Mouse (Mus musculus) urinary bladder, postnatal 36 days (tissue): ENCODE measurements around the gene Hebp1.

Source experiments
- DNase-seq, 2 experiments: peaks; one replicate each; pipeline ENCODE4 v3.0.0; 2022; ENCODE audit warnings: low spot score in 2 of 2, mixed read lengths in 1 of 2

Hebp1 gene

DNA sequence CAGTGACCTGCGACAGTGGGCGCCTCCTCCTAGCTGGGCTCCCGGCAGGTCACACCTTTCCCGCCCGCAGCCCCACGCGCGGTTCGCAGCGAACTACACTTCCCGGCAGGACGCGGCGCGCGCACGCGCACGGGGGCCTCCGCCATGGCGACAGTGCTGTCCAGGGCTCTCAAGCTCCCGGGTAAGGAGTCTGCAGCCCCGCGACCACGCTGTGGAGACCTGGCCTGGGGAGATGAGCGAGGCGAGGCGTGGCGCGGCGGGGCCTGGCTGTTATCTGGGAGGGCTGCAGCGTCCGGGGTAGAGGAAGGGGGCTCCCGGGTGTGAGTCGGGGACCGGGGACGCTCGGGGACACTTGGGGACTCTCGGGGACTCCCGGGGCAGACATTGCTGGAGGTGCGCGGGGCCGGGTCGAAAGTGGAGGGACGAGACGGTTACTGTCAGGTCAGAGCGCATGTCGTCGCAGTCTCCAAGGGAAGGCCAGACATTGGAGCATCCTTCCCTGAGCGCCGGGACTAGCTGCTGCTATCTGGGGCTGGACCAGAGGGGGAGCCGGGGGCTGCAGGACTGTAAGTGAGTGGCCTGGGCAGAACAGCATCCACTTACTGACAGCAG, at the start of gene Hebp1, which contains the start of gene Fam234b:
TSS of gene Hebp1 (minus strand) at position 102 of the 612 bp plus-strand sequence.
TSS of gene Fam234b (plus strand) at position 57 of the 612 bp plus-strand sequence.
- peak; percentile 67 to 72 for DNase-seq

DNA sequence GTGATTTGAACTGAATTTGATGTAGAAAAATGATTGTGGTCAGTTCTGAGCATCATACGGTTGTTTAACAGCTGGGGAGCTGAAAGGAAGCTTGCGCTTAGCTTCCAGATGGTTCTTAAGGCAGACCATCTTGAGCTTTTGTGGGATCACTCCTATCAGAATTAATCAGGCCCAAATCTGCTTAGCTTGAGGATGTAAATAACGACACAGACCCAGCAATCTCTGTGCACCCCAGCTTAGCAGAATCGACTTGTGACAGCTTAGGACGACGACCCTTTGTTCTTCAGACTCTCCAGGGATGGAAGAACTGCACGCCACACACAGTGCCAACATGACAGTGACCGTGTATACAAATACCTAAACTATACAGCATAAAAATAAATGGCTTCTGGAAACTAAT, 47.8 kb upstream of the Hebp1 start:
- DNase-seq = no peak

DNA sequence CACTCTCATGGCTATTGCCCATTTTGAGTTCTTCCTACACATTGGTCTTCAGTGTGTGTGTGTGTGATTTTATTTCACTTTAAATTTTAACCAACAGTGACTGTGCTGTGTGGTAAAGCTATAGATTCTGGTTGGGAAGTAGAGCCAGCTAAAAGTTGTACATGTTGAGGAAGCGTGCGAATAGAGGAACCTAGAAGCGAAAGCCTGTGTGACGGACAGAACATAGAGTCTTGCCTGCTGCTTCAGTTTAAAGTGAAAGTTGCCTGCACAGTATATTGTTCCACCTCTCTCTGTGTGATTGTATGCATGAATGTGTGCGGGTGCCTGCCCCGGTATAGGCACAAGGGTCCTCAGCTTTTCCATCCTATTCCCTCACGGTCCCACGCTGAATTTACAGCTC, 42.5 kb upstream of the Hebp1 start:
- no peak for DNase-seq

DNA sequence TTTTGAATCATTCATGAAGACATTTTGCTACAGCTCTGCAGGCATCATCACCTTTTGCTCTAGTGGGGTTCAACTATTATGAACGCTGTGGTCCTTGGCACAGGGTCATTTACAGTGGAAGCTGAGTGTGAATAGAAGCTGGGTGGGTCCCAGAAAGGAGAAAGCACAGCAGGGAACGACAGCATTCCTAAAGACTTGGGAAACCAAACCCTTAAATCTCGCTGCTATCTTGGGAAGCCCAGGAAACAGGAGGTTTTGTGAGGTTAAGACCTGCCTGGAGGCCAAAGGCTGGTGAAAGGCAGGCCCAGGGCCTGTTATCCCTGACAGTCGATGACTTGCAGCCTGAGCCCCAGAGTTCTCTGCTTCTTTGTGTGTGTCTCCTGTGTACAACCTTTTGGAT, 40.4 kb upstream of the Hebp1 start:
- DNase-seq = no peak

DNA sequence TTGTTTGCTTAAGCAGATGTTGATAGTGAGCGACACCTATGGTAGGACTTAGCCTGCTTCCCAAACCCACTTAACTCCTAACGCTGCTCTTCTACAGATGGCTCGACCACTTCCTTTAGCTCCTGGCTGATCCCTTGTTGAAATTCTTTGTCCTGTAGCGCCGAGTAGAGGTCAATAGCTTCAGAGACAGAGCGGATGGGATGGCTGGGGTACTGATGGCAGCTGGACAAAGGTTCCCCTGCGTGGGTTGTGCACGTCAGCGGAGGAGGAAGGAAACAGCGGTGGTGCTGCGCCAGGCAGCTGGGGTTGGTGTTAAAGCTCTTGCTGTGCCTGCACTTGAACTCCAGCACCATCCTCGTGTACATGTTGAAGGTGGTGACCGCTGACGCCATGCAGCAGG, 39.5 kb upstream of the Hebp1 start:
- DNase-seq = no peak

DNA sequence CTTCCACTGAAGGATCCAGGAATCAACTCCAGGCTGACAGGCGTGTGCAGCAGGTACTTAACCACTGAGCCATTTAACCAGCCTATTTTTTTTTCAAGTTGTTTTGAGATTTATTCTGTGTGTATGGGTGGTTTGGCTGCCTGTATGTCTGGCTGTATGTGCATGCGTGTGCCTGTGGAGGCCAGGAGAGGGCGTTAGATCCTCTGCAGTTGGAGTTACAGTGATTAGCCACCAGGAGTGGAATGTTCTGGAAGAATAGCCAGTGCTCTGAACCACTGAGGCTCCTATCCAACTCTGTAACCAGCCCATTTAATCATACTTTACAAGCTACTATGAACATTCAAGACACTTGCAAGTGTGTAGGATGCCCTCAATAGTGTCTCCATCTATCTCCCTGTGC, 38.8 kb upstream of the Hebp1 start:
- no peak for DNase-seq

DNA sequence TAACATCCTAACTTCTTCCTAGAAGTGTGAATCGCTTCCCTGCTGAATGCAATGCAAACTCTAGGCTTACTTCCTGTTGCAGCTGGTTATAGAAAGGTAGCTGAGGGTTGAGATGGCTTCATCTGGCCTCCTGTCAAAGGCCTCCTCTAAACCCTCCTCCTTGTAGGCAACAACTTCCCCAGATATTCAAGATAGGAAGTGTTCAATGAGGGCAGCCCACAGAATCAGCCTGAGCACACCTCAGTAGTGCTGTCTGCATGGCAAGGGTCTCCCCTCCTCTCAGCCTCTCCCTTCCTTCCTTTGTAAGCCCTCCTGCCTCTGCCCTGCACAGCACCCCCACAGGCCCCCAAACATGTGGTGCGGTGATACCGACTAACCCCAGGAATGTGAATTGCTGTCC, 37.9 kb upstream of the Hebp1 start:
- DNase-seq = no peak

DNA sequence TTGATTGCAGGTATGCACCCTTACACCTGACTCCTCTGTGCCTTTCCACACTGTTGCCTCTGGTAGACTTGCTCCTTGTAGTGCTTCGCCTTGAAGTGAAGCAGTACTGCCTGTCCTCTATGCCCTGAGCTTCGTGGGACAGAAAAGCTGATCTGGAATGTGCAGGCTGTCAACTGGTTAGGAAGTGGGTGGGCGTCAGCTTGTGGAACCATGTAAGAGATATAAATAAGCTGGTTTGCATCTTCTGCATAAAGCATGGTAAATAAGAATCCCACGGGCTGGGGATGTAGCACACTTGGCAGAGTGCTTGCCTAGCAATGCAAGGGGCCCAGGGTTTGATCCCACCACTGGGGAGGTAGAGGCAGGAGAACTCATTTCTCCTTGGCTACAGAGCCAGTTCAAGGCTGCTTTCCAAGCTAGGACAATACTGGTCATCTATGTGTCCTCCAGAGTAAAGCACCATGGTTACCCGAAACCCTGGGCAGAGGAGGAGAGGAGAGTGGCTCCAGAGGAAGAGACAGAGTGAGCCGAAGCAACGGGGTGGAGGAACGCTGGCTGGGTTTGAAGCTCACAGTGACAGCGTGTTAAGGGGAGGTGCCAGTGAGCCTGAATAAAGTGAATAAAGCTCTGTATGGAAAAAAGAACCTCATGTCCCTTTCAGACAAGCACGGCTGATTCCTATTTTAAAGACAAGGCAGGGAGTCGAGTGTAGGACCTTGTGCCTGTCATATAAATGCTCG, 34.8 kb upstream of the Hebp1 start:
- no peak for DNase-seq

DNA sequence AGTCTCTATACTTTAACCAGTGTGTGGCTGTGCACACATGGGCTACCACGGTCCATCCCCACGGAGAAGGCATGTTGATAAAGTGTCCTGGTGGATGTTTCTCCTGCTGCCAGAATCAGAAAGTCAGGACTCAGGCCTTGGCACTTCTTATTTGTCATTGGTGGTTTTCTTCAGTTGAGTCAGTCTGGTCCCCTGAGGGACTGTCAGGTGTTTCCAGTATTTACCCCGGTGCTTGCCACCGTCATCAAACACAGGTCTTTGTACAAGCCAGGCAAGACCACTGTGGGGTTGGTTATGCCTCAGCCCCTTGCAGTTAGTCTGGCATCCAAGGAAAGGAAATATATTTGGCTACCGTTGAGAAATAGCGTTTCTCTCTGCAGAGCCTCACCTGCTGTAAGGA, 32.8 kb upstream of the Hebp1 start:
- no peak for DNase-seq

DNA sequence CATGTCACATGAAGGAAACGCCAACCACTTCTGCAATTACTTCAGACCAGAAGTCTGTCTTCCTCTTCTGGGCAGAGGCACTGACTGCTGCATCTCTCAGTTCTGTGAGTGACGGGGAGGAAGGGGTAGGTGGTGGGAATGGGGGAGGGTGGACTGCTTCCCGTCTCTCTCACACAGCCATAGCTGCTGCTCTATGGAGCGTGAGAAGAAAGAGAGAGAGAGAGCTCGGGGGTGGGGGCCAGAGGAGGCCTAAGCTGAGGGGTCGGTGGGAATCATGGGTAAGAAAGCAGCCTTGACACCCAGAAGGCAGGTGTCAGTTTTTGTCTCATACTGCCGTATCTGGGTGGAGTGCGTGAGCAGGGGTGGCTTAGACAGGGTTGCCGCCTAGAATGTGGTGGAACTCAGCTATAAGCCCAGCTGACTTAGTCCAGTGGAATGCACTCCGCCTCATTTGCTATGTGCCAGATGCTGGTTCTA, 30.7 kb upstream of the Hebp1 start:
- DNase-seq = no peak

DNA sequence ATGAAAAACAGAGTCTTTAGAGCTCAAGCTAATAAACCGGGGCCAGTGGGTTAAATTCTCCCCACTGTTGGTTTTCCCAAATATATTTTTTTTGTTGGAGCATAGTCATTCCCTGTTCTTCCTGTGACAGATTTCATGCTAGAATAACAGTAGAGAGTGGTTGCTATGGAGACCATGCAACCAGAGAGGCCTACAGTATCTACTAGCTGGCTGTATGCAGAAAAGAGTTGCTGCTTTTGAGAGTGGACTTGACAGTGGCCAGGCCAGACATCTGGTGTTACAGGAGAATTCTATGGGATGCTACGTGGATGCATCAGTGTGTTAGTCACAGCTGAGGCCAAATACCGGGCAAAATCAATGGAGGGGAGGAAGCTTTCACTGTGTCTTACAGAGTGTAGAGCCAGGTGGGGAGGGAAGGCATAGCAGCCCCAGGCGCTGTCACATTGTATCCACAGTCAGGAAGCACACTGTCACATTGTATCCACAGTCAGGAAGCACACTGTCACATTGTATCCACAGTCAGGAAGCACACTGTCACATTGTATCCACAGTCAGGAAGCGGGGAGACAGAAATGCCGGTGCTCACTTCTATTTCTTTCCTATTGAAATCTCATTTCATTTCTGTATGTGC, 26.1 kb upstream of the Hebp1 start:
- DNase-seq = no peak

DNA sequence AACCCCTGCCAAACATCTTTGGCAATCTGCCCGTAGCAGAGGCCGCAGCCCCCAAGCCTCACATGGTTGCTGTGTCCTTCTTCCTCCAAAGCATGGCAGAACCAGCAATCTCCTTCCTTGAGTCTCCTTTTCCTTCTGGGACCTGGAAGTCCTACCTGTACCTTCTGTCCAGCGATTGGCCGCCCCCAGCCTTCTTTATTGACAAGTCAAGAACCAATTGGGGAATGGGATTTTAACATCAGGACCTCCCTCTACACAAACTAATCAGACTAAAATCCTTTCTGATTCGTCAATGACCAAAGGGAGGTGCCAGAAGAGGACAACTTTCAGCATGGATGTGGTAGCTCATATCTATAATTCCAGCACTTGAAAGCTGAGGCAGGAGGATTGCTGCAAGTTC, 22.1 kb upstream of the Hebp1 start:
- DNase-seq = no peak

DNA sequence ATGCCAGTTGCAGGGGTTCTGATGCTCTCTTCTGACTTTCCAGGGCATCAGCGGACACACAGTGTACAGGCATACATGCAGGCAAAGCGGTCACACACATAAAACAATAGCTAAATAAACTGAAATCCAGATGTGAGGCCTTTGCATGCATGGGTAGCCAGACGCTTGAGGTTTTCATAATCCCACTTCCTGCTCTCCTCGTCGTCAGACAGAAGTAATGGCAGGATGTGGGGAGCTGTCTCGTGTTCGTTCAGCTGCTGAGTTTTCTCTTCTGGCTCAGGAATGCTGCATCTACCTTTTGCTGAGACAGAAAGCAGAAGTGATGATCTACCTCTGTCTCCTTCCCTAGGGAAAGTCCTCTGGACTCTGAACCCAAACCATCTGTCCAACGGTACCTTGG, 20.5 kb upstream of the Hebp1 start:
- no peak for DNase-seq

DNA sequence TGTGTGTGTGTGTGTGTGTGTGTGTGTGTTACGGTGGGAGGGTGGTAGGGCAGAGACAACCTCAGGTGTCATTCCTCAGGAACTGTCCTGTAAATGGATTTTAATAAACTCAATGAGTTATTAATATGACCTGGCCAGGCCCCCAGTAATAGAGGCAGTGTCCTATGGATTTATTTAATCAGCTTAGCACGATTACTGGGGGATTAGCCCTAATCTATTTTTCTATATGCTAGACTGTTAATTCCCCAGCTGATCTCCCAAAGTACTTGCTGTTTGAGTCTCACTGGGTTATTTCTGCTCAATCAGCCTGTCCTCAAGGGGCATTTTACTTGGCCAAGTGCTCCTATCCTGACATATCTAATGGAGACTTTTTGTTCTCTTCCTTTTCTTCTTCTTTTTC, 14.8 kb upstream of the Hebp1 start:
- DNase-seq = no peak

DNA sequence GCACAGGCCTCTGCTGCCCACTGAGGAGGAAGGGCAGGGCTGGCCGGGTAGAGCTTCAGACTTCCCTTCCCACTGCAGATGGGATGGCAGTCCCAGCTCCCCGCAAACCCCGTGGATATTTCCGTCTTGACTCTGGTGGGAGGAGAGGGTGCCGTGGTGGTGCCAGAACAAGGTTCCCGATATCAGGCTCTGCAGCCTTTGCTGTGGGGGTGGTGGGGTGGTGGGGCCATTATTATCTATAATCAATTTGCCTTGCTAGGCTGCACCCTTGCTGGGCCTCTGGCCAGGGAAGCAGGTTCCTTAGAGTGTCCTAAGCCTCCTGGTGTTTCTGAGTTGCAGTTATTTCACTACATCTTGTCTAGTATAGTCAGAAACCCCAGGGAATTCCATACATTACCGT, 13.3 kb upstream of the Hebp1 start:
- no peak for DNase-seq

DNA sequence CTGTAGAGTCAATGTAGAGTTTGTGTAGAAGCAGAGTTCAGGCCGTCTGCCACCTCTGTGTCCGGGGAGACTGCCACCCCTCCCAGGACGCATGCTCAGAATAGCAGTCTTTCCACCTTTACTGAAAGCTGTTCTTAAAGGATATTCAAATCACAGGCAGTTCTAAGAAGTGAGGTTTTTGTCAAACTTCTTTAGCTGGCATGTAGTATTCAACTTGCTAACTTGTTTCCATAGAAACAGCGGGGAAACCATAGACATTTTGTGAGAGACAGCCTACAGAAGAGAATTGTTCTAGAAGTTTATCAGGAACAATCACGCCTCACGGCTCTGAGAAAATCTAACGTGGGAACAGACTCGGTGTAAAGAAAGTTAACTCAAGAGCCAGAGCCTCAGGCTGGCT, 9.1 kb upstream of the Hebp1 start:
- DNase-seq = no peak

DNA sequence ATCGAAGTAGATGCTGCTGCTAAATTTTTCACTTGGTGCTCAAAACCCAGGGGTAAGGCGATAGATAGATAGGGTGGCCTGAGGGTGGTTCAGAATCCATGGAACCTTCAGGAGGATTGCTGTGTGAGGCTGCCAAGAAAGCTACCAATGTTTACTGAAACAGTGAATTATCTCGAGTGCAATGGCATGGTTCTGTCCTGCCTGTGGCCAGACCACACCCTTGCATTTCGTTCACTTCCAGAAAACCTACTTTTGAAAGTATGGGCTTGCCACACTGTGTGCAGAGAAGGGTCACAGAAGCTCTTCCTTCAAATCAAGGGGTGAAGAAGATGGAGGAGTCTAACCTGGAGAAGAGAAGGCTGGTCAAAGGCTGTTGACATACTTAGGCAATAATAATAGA, 8.0 kb upstream of the Hebp1 start:
- DNase-seq = no peak

DNA sequence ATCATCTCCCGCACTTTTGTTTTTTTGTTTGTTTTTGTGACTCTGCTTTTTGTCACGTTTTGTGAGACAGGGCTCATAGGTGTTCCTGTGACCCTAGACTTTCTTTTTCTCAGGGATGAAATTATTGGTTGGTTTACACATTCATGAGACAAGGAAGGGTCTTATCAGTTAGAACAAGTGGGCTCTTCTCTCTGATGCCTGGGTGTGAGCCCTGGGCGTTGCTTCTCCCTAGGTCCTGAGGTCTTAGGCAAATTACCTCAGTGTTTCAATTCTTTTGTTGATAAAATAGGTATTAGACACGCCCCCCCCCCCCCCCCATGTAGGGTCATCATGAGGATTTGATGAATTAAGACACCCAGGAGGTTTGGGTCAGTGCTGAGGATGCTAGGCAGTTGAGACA, 7.0 kb upstream of the Hebp1 start:
- DNase-seq = no peak

DNA sequence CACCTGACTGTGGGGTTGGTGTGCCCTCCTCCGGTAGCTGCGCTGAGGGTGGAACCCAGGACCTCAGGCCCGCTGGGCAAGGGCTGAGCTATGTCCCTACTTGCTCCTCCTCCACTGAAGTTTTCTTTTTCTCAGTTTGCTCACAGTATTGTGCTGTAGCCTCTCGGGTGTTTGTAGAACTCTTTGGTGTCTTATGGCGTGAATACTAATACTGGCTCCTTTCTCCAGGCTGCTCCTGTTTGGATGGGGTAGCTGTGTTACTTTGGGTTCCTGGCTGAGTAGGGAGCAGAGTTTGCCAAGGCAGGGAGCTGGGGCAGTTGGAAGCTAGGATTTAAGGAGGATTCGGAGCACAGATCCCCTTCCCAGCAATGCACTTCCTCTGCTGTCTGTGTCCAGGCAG, 5.9 kb upstream of the Hebp1 start:
- DNase-seq = no peak

DNA sequence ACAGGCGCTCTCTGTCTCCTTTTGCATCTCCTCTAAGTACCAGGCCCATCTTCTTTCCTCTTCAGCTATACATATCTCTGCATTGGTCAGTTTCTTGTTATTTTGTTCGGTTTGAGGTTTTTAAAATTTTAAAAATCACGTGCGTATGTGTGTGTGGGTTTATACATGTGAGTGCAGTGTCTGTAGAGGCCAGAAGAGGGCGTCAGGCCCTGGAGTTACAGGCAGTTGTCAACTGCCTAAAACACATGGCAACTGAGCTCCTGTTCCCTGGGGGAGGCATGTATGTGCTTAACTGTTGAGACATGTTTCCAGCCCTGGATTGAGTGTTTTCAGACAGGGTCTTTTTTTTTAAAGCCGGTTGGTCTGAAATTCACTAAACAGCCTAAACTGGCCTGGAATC, 4.8 kb upstream of the Hebp1 start:
- DNase-seq = no peak

DNA sequence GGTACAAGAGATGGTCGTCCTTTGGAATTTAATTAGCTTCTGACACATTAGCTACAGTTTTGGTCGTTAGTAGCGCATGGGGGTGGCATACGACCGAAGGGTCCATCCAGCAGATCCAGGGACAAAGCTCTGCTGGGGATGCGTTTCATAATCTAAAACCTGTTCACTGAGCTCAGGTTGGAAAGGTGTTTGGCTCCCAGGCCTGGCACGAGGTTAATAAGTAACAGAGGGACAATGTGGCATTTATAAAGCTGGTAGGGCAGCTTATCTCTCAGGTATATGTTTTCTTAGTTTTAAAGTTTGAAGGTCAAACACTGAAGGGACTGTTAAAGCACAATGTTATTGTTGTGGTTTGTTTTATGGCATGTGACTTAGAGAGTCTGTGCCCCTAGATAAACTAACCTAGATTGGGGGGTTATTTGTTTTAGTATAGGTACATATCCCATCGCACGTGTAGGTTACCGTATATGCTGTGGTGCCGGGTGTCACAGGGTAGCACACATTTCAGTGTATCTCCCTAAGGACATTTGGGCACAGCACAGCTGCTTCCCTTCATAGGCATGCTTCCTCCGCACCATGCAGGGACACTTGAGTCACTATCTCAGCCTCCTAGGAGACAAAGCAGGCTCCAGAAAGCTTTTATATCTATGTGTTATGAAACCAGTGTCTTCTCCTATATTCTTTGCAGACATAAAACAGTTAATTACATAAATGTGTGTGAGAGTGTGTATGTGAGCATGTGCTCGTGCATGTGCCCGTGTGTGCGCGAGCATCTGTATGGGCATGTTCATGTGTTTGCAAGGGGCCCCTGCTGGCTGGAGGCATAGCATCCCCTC, 2.5 kb upstream of the Hebp1 start:
- DNase-seq = no peak

DNA sequence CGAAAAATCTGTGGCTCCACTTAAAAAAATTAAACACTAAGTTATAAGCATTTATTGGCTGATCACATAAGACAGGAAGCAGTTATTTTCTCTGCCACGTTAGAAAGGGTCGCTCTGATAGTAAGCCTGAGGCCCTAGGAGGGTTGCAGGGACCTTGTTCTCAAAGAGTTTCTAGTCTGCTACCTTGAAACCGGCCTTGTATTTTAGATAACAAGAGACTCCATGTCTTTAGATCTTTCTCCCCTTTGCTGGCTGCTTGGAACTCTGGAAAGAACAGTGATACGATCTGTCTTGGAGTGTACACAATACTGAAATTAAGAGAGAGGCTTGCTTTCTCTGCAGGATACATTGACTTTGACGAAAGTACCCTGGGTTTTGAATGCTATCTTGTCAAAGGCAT, 904 bp upstream of the Hebp1 start:
- no peak for DNase-seq
